Mouse (Mus musculus) bone marrow macrophage, adult 2 months (primary cell): ENCODE data around the gene Sox4.

Source experiments
- CTCF ChIP-seq: IDR thresholded peaks from 2 replicates; pipeline ENCODE4 v1.5.1; 2012; ENCODE audit warnings: low read depth, mild to moderate bottlenecking, low read length, moderate library complexity
- POLR2A ChIP-seq: IDR thresholded peaks from 2 replicates; pipeline ENCODE4 v1.6.1; 2012; ENCODE audit warnings: mild to moderate bottlenecking, low read depth, low read length, borderline replicate concordance

DNA sequence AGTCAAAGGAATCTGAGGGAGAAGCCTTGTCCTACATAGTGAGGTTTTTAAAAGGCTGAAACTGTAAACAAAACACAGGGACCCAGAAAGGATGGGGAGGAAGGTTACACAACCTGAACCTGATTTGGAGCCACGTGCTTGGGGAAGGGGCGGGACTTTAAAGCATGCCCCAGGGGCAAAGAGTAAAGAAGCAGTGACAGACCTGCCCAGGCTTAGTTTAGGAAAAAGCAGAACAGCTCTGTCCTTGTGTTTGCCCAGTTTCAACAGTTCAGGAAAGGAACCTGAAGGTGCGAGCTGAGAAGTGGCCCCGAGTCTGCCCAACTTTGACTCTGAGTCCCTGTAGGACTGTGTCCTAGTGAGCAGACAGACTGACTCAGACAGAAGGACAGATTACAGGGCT is 23.1 kb downstream of the Sox4 start:
- TF ChIP-seq CTCF (no peak), POLR2A (no peak)
